Mouse (Mus musculus) retina, embryonic 14.5 days (tissue): ENCODE results near the gene Kcp.
A peak's percentile ranks its signal among the peaks of the same experiment; 100 is the strongest.

Source experiments
- DNase-seq: peaks from one replicate; pipeline ENCODE4 v3.0.0-alpha.2; 2015; ENCODE audit warnings: low spot score

Gene Kcp

DNA sequence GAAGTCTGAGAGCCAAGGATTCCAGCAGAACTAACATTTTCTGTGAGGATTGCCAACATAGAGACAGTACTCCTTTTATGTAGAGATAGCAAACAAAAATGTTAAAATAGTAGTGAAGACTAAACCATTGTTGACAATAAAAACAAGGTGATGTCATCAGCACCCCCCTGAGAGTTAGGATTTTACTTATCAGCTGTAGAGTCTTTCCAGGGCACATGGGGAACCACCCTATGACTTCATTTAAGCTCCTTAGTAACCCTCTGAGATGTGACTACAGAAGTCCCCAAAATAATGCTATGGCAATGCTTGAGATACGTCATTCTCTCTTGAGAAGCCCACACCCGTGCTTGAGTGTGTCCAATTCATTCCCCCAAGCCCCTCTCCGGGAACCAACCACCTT lies 44.4 kb downstream of the Kcp start:
- DNase-seq: no peak

DNA sequence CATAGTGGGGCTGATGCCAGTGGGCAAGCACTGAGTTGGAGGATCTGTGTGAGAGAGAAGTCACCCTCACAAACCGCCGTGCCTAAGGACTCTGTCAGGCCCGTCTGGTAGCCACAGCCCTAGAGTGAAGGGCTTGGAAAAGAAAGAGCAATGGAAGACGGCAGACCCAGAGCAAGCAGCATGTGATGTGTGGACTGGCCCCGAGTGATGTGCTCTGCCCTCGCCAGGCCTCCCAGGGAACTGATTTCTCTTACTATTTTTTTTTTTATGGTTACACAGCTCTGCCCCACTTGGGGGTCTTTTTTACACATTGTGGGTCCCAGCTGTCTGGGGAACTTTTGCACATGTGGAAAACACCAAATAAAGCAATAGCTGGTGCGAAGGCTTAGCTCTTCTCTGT lies 46.2 kb downstream of the Kcp start:
- no peak for DNase-seq

DNA sequence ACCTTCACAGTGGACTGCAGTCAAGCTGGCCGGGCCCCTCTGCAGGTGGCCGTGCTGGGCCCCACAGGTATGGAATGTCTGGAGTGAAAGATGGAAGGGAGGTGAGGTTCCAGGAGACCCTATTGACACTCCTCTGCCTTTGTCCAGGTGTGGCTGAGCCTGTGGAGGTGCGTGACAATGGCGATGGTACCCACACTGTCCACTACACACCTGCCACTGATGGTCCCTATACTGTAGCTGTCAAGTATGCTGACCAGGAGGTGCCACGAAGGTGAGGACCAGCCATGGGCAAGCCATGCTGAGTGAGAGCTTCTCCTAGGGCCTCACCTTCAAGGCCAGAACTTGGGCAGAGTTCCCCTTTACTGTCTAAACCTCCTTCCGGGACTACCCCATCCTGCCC lies 57.1 kb downstream of the Kcp start:
- DNase-seq: no peak

DNA sequence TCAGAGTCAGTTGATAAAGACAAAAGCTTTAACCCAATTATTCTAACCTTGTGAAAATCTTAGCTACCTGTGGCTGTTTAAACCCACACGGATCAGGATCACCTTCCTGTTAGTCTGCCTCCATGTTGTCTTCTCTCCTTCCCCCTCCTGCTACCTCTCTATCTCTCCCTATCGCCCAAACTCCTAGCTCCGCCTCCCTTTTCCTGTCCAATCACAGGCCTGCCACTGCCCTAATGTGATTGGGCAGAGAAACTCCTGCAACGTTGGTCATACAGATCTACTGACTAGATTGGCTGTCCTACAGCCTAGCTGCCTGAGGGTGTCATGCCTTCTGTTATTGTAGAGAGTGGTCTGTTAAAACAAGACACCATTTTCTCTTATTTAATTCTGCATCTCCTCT lies 57.9 kb downstream of the Kcp start:
- DNase-seq: no peak

DNA sequence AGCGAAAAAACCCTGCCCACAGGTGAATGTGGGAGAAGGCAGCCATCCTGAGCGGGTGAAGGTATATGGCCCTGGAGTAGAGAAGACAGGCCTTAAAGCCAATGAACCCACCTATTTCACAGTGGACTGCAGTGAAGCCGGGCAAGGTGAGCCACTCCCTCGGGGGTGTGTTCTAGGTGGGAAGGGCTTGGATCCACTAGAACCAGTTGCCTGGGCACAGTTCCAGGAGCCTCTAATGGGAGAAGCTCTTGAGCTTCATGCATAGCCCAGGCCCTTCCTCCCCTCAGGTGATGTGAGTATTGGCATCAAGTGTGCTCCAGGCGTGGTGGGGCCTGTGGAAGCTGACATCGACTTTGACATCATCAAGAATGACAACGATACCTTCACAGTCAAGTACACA lies 62.4 kb downstream of the Kcp start:
- DNase-seq: no peak

DNA sequence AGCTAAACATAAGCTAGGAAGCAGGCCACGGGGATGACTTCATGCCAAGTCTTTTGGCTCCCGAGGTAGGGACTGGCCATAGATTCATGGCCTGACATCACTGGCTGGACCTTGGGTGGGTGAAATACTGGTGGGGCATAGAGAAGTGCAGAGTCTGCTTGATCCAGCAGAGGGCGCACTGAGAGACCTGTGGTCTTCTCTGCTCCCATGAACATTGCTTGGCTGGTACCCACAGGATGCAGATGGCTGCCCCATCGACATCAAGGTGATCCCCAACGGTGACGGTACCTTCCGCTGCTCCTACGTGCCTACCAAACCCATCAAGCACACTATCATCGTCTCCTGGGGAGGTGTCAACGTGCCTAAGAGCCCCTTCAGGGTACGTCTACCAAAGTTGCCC lies 63.0 kb downstream of the Kcp start:
- DNase-seq: peak; percentile 67

DNA sequence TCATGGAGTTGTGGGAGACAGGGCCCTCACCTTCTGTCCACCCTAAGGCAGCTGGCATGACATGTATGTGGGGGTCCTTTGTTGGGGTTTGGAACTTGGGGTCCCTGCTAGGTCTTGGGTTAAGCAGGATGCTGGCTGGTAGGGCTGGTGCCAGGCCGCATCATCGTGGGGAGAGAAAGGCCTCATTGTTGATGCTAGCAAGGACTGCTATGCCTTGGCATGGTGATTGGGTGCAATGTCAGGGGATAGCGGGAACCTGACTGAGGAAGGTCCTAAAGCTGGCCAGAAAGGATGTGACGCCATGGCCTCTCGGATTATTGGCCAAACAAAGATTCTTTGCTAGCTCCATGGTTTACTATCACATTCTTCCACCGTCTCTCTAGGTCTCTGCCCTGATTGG lies 68.0 kb downstream of the Kcp start:
- DNase-seq: no peak

DNA sequence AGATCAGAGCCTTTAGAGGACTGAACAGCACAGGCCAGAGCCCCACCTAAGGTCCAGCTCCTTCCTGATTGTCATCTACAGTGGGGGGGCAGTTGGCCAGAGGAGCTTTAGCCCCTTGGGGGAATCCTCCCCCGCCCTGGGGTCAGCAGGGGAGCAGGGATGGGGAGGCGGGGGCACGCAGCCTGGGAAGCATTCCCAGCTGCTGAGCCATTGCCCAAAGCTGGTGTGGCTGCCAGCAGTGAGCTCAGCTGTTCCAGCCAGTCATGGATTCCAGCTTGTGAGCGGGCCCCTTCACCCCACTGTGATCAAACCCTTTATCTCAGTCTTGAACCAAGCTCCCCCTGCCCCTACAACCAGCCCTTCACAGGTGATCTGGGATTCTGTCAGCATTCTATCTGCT lies 68.5 kb downstream of the Kcp start:
- DNase-seq: no peak

DNA sequence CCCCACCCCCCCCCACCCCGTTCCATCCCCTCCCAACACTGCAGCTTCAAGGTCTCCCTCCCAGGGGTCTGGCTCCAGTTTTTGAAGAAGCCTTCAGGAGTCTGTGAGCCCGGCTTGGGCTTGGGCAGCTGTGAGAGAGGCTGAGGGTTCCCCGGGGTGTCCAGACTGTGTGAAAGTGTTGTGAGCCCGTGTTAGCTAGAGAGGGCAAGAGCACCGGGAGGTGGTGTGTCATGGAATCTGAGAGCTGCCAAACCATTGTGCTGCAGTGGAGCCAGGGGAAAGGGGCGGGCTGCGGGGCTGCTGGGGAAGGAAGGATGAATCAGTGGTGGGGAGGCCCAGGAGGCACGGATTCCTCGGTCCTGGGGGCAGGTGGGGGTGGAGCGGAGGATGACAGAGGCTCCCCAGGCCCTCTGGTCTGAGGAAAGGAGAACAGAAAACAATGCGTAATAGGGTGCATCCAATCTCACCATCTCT lies 71.3 kb downstream of the Kcp start:
- peak; percentile 48 for DNase-seq

DNA sequence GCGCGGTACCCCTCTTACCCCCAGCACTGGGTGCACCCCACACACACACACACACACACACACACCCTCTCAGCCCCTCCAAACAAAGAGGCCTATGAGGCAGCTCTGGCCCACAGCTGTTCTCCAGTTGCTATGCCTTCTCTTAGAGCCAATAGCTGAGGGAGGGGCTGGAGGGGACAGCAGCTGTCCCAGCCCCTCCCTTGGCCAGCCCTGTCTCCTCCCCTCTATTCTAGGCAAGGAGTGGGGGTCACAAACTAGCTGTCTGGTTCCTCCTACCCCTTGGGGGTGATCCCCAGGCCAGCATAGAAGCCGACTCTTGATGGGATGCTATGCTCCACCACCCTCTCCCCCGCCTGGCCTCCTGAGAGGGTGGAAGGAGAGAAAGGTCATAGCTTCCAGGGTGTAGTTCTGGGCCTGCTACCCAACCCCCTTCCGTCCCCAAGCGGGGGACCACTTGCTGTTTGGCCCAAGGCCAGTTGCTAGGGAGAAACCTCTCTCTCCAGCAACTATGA lies 71.8 kb downstream of the Kcp start:
- peak; percentile 53 for DNase-seq

DNA sequence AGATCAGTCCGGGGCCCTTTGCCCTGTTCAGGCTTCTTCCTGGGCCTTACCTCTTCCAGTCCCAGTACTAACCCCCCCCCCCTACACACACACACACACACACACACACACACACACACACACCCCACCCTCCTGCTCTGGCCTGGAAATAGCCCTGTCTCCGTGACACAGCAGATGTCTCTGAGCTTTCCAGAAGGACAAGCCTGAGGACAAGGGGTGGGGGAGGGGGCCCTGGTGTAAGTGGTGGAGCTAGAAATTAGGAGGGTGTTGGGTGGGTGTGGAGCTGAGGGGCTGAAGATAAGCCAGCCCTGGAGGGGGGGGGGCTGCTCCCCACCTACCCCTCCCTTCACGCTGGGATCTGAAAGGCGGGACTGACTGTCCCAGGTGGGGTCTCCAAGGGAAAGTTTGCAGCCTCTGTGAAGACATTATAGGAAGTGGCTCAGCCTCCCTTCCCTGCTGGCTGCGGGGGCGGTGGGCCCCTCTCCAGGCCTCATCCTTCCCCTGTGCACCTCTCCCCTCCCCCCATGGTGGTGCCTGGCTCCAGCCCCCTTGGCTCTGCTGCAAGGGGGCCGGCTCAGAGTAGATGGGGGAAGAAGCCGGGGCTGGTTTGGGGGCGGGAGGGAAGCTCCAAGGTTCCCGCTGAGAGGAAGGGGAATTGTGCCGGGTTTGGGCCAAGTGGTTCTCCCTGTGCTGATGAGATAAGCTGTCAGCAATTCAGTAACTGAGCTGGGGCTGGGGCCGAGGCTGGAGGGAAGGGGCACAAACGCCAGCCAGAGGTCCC lies 72.7 kb downstream of the Kcp start:
- DNase-seq: peak; percentile 65

DNA sequence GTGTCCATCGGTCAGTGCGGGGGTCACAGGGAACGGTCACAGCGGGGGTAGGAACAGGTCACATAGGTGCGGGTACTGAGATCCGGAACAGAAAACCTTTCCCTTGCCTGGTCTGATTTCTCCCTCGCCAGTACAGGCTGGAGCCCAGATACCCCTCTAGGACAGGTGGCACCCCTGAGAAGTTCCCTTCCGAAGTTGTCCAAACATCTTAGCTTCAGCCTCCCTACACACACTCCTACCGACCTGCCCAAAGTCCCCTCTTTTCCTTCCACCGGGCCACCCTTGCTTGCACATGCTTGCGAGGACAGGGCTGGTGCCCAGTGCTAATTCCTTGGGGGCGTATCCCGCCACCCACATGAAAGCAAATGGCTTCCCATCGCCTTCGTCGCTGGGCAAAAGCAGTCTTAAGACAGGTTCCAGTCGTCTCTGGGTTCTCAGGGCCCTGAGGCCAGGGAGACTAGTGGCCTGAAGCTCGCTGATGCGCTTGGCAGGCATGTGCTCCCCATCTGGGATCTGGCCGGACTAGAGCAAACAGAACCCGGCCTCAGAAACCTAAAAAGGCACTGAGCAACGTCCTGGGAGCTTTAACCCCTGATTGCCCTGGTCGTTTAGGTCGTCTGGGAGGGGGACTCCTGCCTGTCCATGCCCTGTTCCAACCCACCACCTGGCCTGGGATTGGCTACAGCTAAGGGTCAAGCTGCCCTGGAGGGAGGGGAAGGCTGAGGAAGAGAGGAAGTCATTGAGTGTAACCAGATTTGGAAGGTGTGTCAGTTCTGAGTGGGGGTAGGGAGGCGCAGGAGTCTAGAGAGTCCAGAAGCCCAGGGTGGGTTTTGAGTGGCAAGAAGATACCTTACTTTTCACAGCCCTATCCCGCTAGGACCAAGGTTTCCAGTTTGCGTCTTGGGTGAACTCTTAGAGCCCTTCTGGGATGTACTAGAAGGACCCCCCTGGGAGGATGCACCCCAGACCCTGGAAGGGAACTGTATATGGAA lies 73.7 kb downstream of the Kcp start:
- peak; percentile 41 for DNase-seq

DNA sequence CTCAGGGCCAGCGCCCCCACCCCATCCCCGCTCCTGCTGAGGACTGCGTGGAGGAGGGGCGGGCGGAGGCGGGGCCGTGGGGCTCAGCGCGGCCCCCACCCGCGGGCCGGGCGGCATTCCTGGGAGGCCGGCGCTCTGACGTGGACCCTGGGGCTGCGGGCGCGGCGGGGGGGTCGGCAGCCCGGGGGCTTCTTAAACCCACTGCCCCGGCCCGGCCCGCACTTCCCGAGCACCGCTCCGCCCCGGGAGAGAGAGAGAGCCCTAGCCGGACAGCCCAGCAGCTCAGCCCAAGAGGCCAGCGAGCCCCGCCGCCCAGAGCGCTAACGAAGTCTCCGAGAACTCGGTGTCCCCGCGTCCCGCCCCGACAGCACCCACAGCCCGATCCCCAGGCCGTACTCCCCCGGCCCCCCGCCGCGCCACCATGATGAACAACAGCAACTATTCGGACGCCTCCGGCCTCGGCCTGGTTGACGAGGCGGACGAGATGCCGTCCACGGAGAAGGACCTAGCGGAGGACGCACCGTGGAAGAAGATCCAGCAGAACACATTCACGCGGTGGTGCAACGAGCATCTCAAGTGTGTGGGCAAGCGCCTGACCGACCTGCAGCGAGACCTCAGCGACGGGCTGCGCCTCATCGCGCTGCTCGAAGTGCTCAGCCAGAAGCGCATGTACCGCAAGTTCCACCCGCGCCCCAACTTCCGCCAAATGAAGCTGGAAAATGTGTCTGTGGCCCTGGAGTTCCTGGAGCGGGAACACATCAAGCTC lies 74.5 kb downstream of the Kcp start, which contains the start of gene Flnc:
TSS of gene Flnc (plus strand) at position 219 of the 766 bp plus-strand sequence.
- peak; percentile 42 for DNase-seq

DNA sequence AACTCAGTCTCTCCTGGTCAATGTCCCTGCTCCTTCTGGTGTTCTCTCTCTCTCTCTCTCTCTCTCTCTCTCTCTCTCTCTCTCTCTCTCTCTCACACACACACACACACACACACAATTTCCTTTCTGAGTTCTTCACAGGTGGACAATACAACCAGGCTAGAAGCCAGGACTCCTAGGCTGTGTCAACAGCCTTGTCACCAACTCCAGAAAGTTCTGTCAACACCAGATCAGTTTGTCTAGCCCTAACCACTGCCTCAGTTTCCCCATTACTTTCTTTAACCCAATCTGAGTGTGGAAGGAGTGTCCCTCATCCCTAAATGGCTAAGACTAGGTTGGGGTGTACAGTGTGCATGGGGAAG lies 75.1 kb downstream of the Kcp start:
- no peak for DNase-seq

DNA sequence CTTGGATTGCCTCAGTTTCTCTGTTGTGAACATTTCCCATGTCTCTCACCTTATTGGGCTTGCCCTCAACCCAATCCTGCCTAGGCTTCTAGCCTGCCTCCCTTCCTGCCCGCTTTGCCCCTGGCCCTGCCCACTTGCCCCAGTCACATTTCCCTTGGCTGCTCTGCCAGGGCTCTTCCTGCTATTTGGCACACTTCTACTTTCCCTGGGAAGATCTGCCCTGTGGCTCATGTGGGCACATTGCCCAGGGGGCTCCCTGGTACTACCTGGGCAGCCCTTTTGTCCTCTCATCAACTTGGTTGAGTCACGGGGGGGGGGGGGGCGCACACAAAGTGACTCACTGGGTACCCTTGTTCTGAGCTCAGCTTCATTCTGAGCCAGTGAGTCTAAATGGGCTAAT lies 75.6 kb downstream of the Kcp start:
- DNase-seq: no peak

DNA sequence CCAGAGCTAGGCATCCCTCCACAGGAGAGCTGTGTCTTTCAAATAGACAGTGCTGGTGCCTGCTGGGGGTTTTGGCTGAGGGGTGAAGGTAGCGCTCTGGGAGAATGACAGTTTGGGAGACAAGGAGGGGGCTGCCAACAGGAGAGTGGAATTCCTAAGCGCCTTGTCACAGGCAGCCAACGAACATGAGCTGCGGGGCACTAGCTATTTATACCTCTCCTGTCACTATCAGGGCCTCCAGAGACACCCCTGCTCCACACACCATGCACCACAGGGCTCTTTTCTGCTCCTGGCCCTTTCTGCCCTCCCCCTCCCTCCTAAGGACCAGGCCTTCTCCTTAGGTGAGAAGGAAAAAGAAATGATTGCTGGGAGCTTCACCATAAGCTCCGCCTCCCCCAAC lies 76.3 kb downstream of the Kcp start:
- no peak for DNase-seq

DNA sequence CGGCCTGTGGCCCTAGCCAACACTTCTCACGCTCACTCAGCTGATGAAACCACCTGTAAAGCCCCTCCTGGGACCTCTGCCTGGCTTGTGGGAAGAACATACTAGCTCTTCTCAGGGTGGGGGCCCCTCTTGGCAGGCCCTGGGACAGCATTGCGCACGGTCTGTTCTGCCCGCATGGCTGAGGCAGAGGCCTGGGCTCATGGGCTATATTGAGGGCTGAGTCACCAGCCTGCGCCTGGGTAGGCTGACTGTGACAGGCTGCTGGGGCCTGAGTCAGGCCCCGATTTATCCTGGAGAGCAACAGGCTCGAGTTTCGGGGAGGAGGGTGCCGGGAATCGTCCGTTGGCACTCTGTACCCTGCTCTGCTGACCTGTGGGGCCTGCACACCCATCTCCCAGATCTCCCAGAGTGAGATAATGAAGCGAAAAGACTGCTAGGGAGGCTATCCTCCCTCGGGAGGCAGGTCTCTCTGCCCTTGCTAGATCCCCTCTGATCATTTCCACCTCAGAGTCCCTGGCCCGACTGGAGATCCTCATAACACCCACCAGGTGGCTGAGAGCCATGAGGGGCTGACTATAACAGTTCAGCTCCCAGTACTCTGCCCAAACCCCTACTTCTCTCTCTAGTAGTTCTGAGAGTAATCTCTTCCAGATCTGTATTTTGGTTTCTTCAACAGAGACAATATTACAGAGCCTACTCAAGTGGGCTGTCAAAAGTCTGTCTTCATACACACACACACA lies 76.9 kb downstream of the Kcp start:
- peak; percentile 26 for DNase-seq

DNA sequence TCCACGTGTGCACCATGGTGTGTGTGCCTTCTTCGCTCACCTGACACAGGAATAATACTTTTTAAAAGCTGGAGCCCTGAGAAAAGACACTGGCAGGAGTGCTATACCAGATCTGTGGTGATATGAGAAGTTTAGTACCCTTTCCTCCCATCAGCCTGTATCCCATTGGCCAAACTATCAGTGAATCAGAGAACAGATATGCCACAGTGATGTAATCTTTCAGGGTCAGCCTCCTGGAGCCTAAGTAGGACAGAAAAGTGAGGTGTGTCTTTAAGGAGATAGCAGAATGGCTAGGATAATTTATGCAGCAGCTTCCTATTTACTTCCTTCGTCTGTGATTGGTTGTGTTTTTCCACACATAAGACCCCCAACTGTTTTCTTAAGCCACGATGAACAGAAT lies 79.6 kb downstream of the Kcp start:
- no peak for DNase-seq

DNA sequence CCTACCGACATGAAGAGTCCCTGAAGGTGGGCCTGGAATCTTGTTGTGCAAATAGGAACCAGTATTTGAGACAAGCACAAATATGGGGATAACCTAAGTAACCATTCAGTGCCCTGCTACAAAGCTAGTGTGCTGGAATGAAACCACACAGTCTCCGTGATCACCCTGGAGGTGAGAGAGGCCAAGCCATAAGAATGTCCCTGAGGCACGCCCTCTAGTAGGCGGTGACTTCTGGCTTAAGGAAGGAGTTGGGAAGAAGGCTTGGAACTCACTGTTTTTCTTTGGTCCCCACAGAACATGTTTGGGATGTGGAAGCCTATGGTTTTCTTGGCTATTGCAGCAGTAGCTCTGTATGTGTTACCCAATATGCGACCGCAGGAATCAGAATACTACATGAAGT lies 81.4 kb downstream of the Kcp start:
- no peak for DNase-seq

DNA sequence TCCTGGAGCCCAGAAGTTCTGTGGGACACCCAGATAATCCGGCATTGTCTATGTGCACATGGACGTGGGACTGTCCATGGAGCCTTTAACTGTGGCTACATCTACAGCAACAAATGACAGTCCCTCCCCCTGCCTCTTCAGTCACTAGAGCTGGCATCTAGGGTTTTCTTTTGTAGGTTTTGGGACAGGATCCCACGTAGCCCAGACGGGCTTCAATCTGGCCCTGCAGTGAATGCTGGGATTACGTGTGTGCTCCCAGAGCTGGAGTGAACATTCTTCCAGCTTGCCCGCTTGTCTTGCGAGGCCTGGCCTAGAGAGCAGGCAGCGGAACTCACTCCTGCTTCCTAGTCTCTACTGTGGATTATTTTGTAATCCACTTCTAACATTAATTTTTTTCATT lies 82.6 kb downstream of the Kcp start:
- no peak for DNase-seq
